Mouse (Mus musculus) bone marrow, adult 2 months (tissue): ENCODE measurements around the gene Fbxl17.

Experiments used
- CTCF ChIP-seq: fragments of 200-500 bp; IDR thresholded peaks from 2 replicates; pipeline ENCODE4 v1.5.1; 2011; ENCODE audit warnings: low read length, control low read depth; ENCODE audit not compliant: control insufficient read depth, insufficient read depth
- POLR2A ChIP-seq: fragments of 200-500 bp; IDR thresholded peaks from 2 replicates; pipeline ENCODE4 v1.6.1; 2011; ENCODE audit warnings: low read depth, mild to moderate bottlenecking, control low read depth, low read length, borderline replicate concordance; ENCODE audit not compliant: control insufficient read depth

- TF ChIP-seq CTCF (no peak), POLR2A (no peak)
Measured at GRCm38 (mm10) chr17:63270513-63270912, 229.3 kb downstream of the Fbxl17 start.
